Mouse (Mus musculus) kidney, adult 2 months (tissue): ENCODE results near the gene Rai14. TPM values are rescaled to one million over a fixed set of nuclear protein-coding genes. Genes with fewer than 3 reads are reported as not detected.

ENCODE experiments used
- DNase-seq: peaks from one replicate; pipeline ENCODE4 v3.0.0; 2021
- H3K27ac ChIP-seq: fragments of 200-500 bp; 2 replicates; pipeline ENCODE4 v1.5.1; 2012; ENCODE audit warnings: low read depth, low read length, control low read depth, inconsistent platforms; ENCODE audit not compliant: insufficient read depth
- H3K27me3 ChIP-seq: fragments of 200-500 bp; replicated peaks from 2 replicates; pipeline ENCODE4 v1.6.1; 2012; ENCODE audit warnings: mild to moderate bottlenecking, moderate library complexity, low read length, inconsistent platforms; ENCODE audit not compliant: control insufficient read depth, insufficient read depth
- H3K36me3 ChIP-seq: fragments of 200-500 bp; 2 replicates; pipeline ENCODE4 v1.6.1; 2012; ENCODE audit warnings: mild to moderate bottlenecking, moderate library complexity, low read length, inconsistent platforms; ENCODE audit not compliant: control insufficient read depth, insufficient read depth
- H3K4me1 ChIP-seq: fragments of 200-500 bp; 2 replicates; pipeline ENCODE4 v1.6.1; 2011; ENCODE audit warnings: low read length; ENCODE audit not compliant: control insufficient read depth, insufficient read depth
- H3K4me3 ChIP-seq: fragments of 200-500 bp; 2 replicates; pipeline ENCODE4 v1.5.1; 2011; ENCODE audit warnings: mild to moderate bottlenecking, low read depth, low read length, control low read depth; ENCODE audit not compliant: insufficient read depth
- CTCF ChIP-seq: fragments of 200-500 bp; conservative IDR thresholded peaks from 2 replicates; pipeline ENCODE4 v1.5.1; 2011; ENCODE audit warnings: low read depth, mild to moderate bottlenecking, control low read depth, low read length, moderate library complexity, mixed read lengths; ENCODE audit not compliant: insufficient read depth, insufficient read length
- POLR2A ChIP-seq: fragments of 200-500 bp; IDR thresholded peaks from one replicate; pipeline ENCODE4 v1.6.1; 2011; ENCODE audit warnings: low read depth, low read length, control low read depth
- WGBS: fragments of 180-500 bp; shearing (Covaris S2); methylation state at CpG from one replicate; pipeline ENCODE4 v1.1.7; 2018; 5-methylcytosine and 5-hydroxymethylcytosine counted together
- polyA plus RNA-seq: library from polyadenylated mRNA; depleted of rRNA; stranded (reverse); fragments of >200 nt; gene quantifications from 2 replicates; pipeline ENCODE4 v1.2.3, GENCODE M21; 2012

Gene Rai14
- polyA plus RNA-seq, 1 experiment = 8.9 TPM

- Histone ChIP-seq H3K4me1 (peaks cover 11% of the 10 kb centered on the region; the same call in 1 of the 2 replicates), H3K27ac (no peak overlapping the region), H3K27me3 (no peaks in the 10 kb centered on the region), H3K36me3 (no peaks in the 10 kb centered on the region), H3K4me3 (no peak overlapping the region)
- DNase-seq = no peak
- WGBS = 89% methylated on average over 3 of the region's 3 CpGs
- TF ChIP-seq POLR2A (no peak), CTCF (no peak)
These were observed 73.7 kb downstream of the Rai14 start for GRCm38 (mm10) chr15:10640721-10641120.

- WGBS = 82% methylated on average over 6 of the region's 6 CpGs
- DNase-seq = no peak
- H3K4me1 ChIP-seq = peaks cover 18% of the 10 kb centered on the region
- no peak for TF ChIP-seq POLR2A
- no peak for TF ChIP-seq CTCF
- no peak overlapping the region for H3K4me3 ChIP-seq
- H3K27ac ChIP-seq = no peak overlapping the region
- no peaks in the 10 kb centered on the region for H3K27me3 ChIP-seq
- H3K36me3 ChIP-seq = no peaks in the 10 kb centered on the region
These were observed 77.1 kb downstream of the Rai14 start for GRCm38 (mm10) chr15:10637251-10637793.

- no peak for TF ChIP-seq CTCF
- TF ChIP-seq POLR2A = no peak
- H3K4me1 ChIP-seq = peaks cover 18% of the 10 kb centered on the region
- no peak overlapping the region for H3K4me3 ChIP-seq
- no peak overlapping the region for H3K27ac ChIP-seq
- no peak for DNase-seq
- WGBS = 58% methylated on average over 3 of the region's 3 CpGs
- no peaks in the 10 kb centered on the region for H3K27me3 ChIP-seq
- no peaks in the 10 kb centered on the region; the same call in 1 of the 2 replicates for H3K36me3 ChIP-seq
These were observed 77.6 kb downstream of the Rai14 start for GRCm38 (mm10) chr15:10636844-10637243.

- Histone ChIP-seq H3K27ac (no peak overlapping the region), H3K36me3 (no peaks in the 10 kb centered on the region; the same call in 1 of the 2 replicates), H3K4me3 (no peak overlapping the region), H3K4me1 (peaks cover 18% of the 10 kb centered on the region), H3K27me3 (no peaks in the 10 kb centered on the region)
- DNase-seq = no peak
- 64% methylated on average over 10 of the region's 10 CpGs for WGBS
- TF ChIP-seq POLR2A (no peak), CTCF (no peak)
These were observed 79.3 kb downstream of the Rai14 start for GRCm38 (mm10) chr15:10635121-10635520.

- TF ChIP-seq POLR2A (no peak), CTCF (no peak)
- Histone ChIP-seq H3K4me1 (peaks cover 18% of the 10 kb centered on the region), H3K4me3 (no peak overlapping the region), H3K36me3 (no peaks in the 10 kb centered on the region; the same call in 1 of the 2 replicates), H3K27ac (peak overlapping the region; percentile 42; the same call in 1 of the 2 replicates), H3K27me3 (no peaks in the 10 kb centered on the region)
- 46% methylated on average over 6 of the region's 6 CpGs for WGBS
- no peak for DNase-seq
These were observed 80.2 kb downstream of the Rai14 start for GRCm38 (mm10) chr15:10634176-10634575.

- peak; percentile 84 for DNase-seq
These were observed 81.0 kb downstream of the Rai14 start for GRCm38 (mm10) chr15:10633381-10633780.

GRCm38 (mm10) chr15:10632581-10632980 lies 81.8 kb downstream of the Rai14 start:
- no peak for DNase-seq
- no peak overlapping the region for H3K4me3 ChIP-seq
- no peaks in the 10 kb centered on the region for H3K27me3 ChIP-seq
- TF ChIP-seq POLR2A (no peak), CTCF (no peak)
- whole genome bisulfite sequencing = 73% methylated on average over 9 of the region's 9 CpGs
- H3K27ac ChIP-seq = no peak overlapping the region
- H3K4me1 ChIP-seq = peaks cover 18% of the 10 kb centered on the region
- no peaks in the 10 kb centered on the region; the same call in 1 of the 2 replicates for H3K36me3 ChIP-seq

More at GRCm38 (mm10) chr15:10633381-10633780, 81.0 kb downstream of the Rai14 start:
- Histone ChIP-seq H3K27ac (peak overlapping the region; percentile 37), H3K36me3 (no peaks in the 10 kb centered on the region; the same call in 1 of the 2 replicates), H3K4me1 (peaks cover 18% of the 10 kb centered on the region), H3K4me3 (no peak overlapping the region), H3K27me3 (no peaks in the 10 kb centered on the region)
- 35% methylated on average over 4 of the region's 4 CpGs for WGBS
- TF ChIP-seq CTCF (no peak), POLR2A (no peak)

GRCm38 (mm10) chr15:10632060-10632459 lies 82.4 kb downstream of the Rai14 start:
- H3K4me3 ChIP-seq = no peak overlapping the region
- DNase-seq = no peak
- H3K4me1 ChIP-seq = peaks cover 18% of the 10 kb centered on the region
- no peak for TF ChIP-seq POLR2A
- no peak for TF ChIP-seq CTCF
- WGBS = 97% methylated on average over 8 of the region's 8 CpGs
- H3K27me3 ChIP-seq = no peaks in the 10 kb centered on the region
- H3K36me3 ChIP-seq = no peaks in the 10 kb centered on the region; the same call in 1 of the 2 replicates
- no peak overlapping the region for H3K27ac ChIP-seq
